Mouse (Mus musculus) ovary, postnatal 14 days (tissue): ENCODE measurements around the gene Pram1.

Experiments used
- DNase-seq: peaks from one replicate; pipeline ENCODE4 v3.0.0; 2022; ENCODE audit warnings: low spot score

Pram1 gene

DNA sequence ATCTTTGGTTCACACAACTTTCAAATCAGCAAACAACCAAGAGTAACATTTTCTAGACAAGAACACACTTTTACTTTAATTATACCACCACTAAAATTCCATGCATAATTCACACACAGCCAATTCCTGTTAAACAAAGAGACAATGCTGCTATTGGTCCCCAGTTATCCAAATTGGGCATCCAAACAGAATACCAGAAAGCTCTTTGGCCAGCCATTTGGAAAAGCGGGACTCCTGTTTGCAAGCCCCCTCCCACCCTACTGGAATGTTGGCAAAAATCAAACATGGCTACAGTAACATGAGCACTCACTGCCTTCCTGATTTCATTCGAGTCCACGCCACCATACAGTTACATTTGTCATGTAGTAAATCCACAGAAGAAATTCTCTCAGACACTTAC is 31.8 kb downstream of the Pram1 start:
- no peak for DNase-seq

DNA sequence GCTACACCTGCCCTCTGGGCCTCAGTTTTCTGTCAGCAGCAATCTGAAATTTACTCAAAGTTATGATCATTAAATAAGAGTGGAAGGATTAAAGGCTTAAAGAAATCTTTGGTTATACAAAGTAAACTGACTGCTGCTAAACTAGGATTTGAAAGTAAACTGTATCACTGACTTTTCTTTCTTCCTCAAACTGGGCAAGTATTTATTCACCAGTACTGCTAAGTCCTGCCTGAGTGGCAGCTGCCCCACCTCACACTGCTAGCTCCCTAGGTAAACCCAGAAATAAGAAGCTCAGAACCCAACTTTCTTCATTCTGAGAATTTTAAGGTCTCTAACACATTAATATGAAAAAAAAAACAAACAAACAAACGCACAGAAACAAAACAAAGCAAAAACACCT is 36.0 kb downstream of the Pram1 start:
- DNase-seq = no peak

- DNase-seq = no peak
Observed at GRCm38 (mm10) chr17:33675452-33675851, 37.6 kb downstream of the Pram1 start.

GRCm38 (mm10) chr17:33676086-33676485 is 38.2 kb downstream of the Pram1 start:
- DNase-seq = no peak

GRCm38 (mm10) chr17:33678771-33679170 is 40.9 kb downstream of the Pram1 start:
- no peak for DNase-seq

- no peak for DNase-seq
Observed at GRCm38 (mm10) chr17:33681767-33682166, 43.9 kb downstream of the Pram1 start.

DNA sequence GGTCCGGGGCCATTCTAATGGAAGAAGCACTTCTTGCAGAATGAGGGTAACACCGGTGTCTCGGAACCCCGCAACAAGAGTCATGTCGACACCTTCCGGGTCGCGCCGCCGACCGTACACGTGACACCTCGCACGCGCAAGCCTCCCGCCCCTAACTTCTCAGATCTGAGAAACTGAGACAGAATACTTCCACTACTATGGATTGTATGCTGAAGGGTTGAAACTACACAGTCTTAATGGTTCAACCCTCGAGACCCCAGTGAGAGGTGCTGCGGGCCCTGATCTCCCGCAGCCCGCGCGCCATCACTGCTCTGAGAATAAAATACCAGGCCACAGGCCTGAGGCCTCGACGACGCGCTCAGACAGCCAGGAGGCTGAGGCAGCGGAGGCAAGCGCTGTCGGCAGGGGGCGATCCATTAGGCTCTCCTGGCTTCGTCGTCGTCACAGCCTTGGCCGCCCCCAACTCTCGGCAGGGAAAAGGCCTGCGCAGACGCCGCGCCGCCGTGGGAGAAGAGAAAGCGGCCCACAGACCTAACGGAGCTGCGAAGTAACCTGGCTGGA is 46.9 kb downstream of the Pram1 start:
- peak; percentile 23 for DNase-seq

DNA sequence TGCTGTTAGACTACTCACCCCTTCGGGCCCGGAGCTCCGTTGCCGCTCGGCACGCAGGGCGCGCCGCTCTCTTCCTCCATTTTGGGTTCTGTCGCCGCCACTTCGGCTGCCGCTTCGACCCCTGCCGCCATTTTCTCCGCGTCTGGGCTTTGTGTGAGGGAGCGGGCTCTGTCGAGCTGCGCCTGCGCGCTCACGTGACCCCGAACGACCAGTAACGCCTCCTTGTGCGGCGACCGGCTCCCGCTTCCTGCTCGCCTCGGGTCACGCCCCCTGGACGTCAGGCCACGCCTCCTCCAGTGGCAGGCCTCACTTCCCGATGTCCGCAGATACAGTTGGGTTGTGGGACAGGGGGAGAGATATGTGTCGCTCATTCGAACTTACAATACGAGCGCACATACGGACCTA is 47.4 kb downstream of the Pram1 start:
- DNase-seq = peak; percentile 95

GRCm38 (mm10) chr17:33686760-33687159 is 48.9 kb downstream of the Pram1 start, which contains the start of gene Hnrnpm:
Gene Hnrnpm, minus strand, starts transcription at chr17:33686860.
- DNase-seq = no peak
